Mouse (Mus musculus) testis, adult 2 months (tissue): ENCODE results near the gene Dcst2. TPM values are rescaled to one million over a fixed set of nuclear protein-coding genes. Genes with fewer than 3 reads are reported as not detected.

Experiments used
- H3K27ac ChIP-seq: fragments of 200-500 bp; 2 replicates; pipeline ENCODE4 v1.5.1; 2012; ENCODE audit warnings: low read depth, low read length; ENCODE audit not compliant: control insufficient read depth, insufficient read depth
- H3K27me3 ChIP-seq: fragments of 200-500 bp; 2 replicates; pipeline ENCODE4 v1.6.1; 2012; ENCODE audit warnings: mild to moderate bottlenecking, low read length, moderate library complexity; ENCODE audit not compliant: control insufficient read depth, insufficient read depth
- H3K36me3 ChIP-seq: fragments of 200-500 bp; 2 replicates; pipeline ENCODE4 v1.6.1; 2012; ENCODE audit warnings: mild to moderate bottlenecking, low read length; ENCODE audit not compliant: control insufficient read depth, insufficient read depth
- H3K4me1 ChIP-seq: fragments of 200-500 bp; 2 replicates; pipeline ENCODE4 v1.6.1; 2012; ENCODE audit warnings: low read length; ENCODE audit not compliant: control insufficient read depth, insufficient read depth
- H3K4me3 ChIP-seq: fragments of 200-500 bp; 2 replicates; pipeline ENCODE4 v1.5.1; 2012; ENCODE audit warnings: low read depth, mild to moderate bottlenecking, low read length, moderate library complexity, mixed read lengths; ENCODE audit not compliant: control insufficient read depth
- CTCF ChIP-seq: fragments of 200-500 bp; IDR thresholded peaks from 2 replicates; pipeline ENCODE4 v1.5.1; 2012; ENCODE audit warnings: low read depth, mild to moderate bottlenecking, inconsistent platforms, low read length, moderate library complexity; ENCODE audit not compliant: control insufficient read depth, insufficient read depth, insufficient replicate concordance
- POLR2A ChIP-seq: fragments of 200-500 bp; IDR thresholded peaks from 2 replicates; pipeline ENCODE4 v1.6.1; 2012; ENCODE audit warnings: low read depth, mild to moderate bottlenecking, inconsistent platforms, low read length, moderate library complexity; ENCODE audit not compliant: control insufficient read depth
- polyA plus RNA-seq: library from polyadenylated mRNA; depleted of rRNA; stranded (reverse); fragments of >200 nt; gene quantifications from 2 replicates; pipeline ENCODE4 v1.2.3, GENCODE M21; 2012

Dcst2 gene
- polyA plus RNA-seq, 1 experiment: 110 TPM

- Histone ChIP-seq H3K4me1 (peaks cover 3% of the 10 kb centered on the region; the same call in 1 of the 2 replicates), H3K36me3 (no peaks in the 10 kb centered on the region), H3K4me3 (no peak overlapping the region), H3K27ac (no peak overlapping the region), H3K27me3 (no peaks in the 10 kb centered on the region)
- TF ChIP-seq POLR2A (no peak), CTCF (no peak)
These were observed 23.7 kb downstream of the Dcst2 start for GRCm38 (mm10) chr3:89385451-89385850.

- Histone ChIP-seq H3K4me3 (no peak overlapping the region), H3K4me1 (peaks cover 9% of the 10 kb centered on the region), H3K27ac (no peak overlapping the region), H3K27me3 (no peaks in the 10 kb centered on the region), H3K36me3 (no peaks in the 10 kb centered on the region)
- TF ChIP-seq POLR2A (no peak), CTCF (no peak)
These were observed 25.0 kb downstream of the Dcst2 start for GRCm38 (mm10) chr3:89386438-89387420.

DNA sequence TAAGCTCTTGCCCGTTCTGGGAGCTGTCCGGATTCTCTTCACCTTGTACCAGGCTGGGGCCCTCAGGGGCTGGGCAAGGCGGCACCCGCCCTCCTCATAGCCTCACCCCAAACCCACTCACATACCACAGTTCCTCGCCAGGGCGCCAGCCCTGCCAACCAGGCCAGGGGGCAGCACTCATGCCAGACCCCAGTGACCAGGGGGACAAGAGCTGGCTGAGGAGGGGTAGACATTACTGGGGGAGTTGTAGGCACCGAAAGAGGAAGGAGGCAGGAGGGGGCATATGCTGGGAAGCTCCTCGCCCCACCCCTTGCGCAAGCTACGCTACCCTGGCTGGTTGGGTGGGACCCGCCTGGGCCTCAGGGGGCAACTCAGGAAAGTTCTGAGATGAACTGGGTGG is 25.9 kb downstream of the Dcst2 start:
- Histone ChIP-seq H3K27ac (no peak overlapping the region), H3K4me3 (no peak overlapping the region), H3K4me1 (peaks cover 9% of the 10 kb centered on the region)

DNA sequence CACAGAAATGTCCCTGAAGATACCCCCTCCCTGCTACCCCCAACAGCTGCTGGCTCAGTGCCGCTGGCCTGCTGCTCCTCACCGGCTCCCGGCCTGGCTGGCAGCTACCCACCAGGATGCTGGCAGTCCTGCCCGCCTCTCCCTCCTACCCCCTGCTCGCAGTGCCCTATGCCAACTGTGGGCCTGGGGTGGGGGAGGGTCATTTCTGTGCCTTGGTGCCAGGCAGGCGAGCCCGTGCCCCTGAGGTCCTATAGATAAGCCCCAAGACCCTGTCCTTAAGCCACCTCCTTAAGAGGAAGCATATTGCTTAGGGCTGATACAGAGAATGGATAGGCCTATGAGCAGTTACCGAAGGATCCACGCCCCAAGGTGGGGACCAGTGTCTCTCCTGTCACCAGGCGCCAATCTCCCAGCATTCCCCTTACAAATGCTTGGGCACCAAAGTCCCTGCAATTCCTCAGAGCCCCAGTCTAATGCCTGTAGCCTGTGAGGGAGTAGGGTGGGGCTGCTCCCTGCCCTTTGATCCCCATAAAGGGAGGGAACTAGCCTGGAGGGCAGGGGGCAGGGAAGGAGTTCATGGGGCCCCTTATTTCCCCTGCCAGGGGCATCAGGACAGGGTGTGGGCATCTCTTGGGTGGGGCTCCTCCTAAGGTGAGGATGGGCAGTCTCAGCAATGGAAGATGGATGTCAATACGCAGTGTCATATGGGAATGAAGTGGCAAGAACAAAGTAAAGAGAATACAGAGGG is 26.5 kb downstream of the Dcst2 start:
- Histone ChIP-seq H3K4me3 (no peak overlapping the region), H3K27me3 (no peaks in the 10 kb centered on the region), H3K27ac (no peak overlapping the region), H3K36me3 (no peaks in the 10 kb centered on the region), H3K4me1 (peaks cover 11% of the 10 kb centered on the region)
- TF ChIP-seq CTCF (no peak), POLR2A (no peak)

More for the DNA sequence above, 25.9 kb downstream of the Dcst2 start:
- TF ChIP-seq POLR2A: no peak
- TF ChIP-seq CTCF: no peak
- Histone ChIP-seq H3K27me3 (no peaks in the 10 kb centered on the region), H3K36me3 (no peaks in the 10 kb centered on the region)

DNA sequence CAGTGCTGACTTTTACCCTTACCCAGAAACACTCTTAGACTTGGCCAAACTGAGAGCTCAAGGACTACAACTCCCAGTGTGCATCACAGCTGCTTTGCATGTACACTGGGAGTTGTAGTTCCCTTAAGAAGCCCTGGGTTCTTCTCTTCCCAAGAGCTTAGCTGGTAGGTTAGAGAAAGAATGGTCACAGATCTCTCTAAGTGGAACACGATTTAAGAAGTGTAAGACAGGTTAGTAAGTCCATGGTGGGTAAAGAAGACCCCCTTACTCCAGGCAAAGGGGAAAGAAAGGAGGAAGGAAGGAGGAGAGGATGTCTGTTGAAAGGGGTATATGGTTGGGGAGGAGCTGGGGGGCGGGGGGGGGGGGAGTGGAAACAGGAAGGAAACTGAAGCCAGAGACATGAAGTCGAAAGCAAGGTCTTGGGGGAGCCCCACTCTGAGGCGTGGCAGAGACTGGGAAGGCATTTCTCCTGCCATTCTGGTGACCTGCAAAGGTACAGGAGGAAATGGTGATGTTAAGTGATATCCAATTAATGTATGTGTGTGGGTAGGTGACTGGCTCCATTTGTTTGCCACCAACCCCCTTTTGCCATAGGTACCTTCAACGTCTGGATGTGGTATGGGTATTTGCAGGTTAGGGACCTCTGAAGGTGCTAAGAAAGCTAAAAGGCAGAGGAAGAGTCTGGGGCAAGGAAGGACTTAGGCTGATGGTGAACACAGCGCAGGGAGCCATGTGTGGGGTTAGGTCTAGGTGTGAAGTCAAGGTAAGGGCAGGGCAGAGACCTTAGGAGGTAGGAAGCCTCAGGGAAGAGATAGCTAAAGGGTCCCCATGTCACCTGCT is 27.3 kb downstream of the Dcst2 start:
- no peak for TF ChIP-seq CTCF
- TF ChIP-seq POLR2A: no peak
- no peaks in the 10 kb centered on the region for H3K27me3 ChIP-seq
- H3K4me1 ChIP-seq: peaks cover 14% of the 10 kb centered on the region
- no peak overlapping the region for H3K27ac ChIP-seq
- no peaks in the 10 kb centered on the region for H3K36me3 ChIP-seq
- H3K4me3 ChIP-seq: no peak overlapping the region

- TF ChIP-seq CTCF (no peak), POLR2A (no peak)
- Histone ChIP-seq H3K27ac (no peak overlapping the region; the same call in 1 of the 2 replicates), H3K4me3 (no peak overlapping the region), H3K36me3 (no peaks in the 10 kb centered on the region), H3K27me3 (no peaks in the 10 kb centered on the region), H3K4me1 (peaks cover 14% of the 10 kb centered on the region)
These were observed 28.3 kb downstream of the Dcst2 start for GRCm38 (mm10) chr3:89390111-89390515.
